Mouse (Mus musculus) limb, embryonic 13.5 days (tissue): ENCODE data around the gene Sub1. TPM values are rescaled to one million over a fixed set of nuclear protein-coding genes. Genes with fewer than 3 reads are reported as not detected.

ENCODE experiments used
- ATAC-seq: fragments of 200-750 bp; cut with Nextera tagmentation; 2 replicates; pipeline ENCODE4 v1.8.0; 2017; ENCODE audit warnings: low read depth, moderate number of reproducible peaks, moderate TSS enrichment; ENCODE audit not compliant: low FRiP score
- H3K27ac ChIP-seq: fragments of 300-500 bp; sonication (generic); 2 replicates; pipeline ENCODE4 v1.5.1; 2015; ENCODE audit warnings: inconsistent platforms, mild to moderate bottlenecking, moderate library complexity
- H3K27me3 ChIP-seq: fragments of 300-500 bp; sonication (generic); 2 replicates; pipeline ENCODE4 v1.6.1; 2015; ENCODE audit warnings: mild to moderate bottlenecking, inconsistent platforms
- H3K36me3 ChIP-seq: fragments of 300-500 bp; sonication (generic); 2 replicates; pipeline ENCODE4 v1.6.1; 2015; ENCODE audit warnings: inconsistent platforms, mild to moderate bottlenecking, moderate library complexity
- H3K4me1 ChIP-seq: fragments of 300-500 bp; sonication (generic); 2 replicates; pipeline ENCODE4 v1.6.1; 2015; ENCODE audit warnings: inconsistent platforms
- H3K4me2 ChIP-seq: fragments of 300-500 bp; sonication (generic); replicated peaks from 2 replicates; pipeline ENCODE4 v1.6.1; 2015; ENCODE audit warnings: inconsistent platforms, mild to moderate bottlenecking, moderate library complexity
- H3K4me3 ChIP-seq: fragments of 300-500 bp; sonication (generic); 2 replicates; pipeline ENCODE4 v1.5.1; 2015; ENCODE audit warnings: moderate library complexity, mild to moderate bottlenecking, inconsistent platforms
- H3K9ac ChIP-seq: fragments of 300-500 bp; sonication (generic); 2 replicates; pipeline ENCODE4 v1.6.1; 2015; ENCODE audit warnings: mild to moderate bottlenecking, inconsistent platforms
- H3K9me3 ChIP-seq: fragments of 300-500 bp; sonication (generic); 2 replicates; pipeline ENCODE4 v1.6.1; 2016; ENCODE audit warnings: inconsistent platforms
- WGBS: fragments of 180-500 bp; shearing (Covaris S2); methylation state at CpG from one replicate; pipeline ENCODE4 v1.1.7; 2015; 5-methylcytosine and 5-hydroxymethylcytosine counted together
- polyA plus RNA-seq: library from polyadenylated mRNA; unstranded; fragments of >200 nt; fragmentation: Nextera tagmentation; extraction: Ambion mirVana; gene quantifications from 2 replicates; pipeline ENCODE4 v1.2.1, GENCODE M21; 2015

Gene Sub1
- polyA plus RNA-seq, 1 experiment from 2014 or later: 859 TPM

DNA sequence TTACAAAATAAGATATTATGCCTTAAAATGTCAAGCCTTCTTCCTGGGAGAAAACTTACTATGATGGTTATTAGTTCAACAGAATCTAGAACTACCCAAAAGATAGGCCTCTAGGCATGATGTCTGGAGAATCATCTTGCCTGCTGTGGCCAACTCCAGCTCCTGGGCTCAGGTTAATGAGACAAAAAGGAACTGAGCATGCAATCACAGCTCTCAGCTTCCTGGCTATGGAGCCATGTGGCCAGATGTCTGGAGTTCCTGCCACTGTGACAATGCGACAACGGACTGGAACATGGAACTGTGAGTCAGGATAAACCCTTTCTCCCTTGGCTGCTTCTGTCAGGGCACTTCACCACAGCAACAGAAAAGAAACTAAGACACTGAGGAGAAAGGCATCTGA lies 14.8 kb downstream of the Sub1 start:
- H3K27ac ChIP-seq: no peak overlapping the region
- H3K9me3 ChIP-seq: no peaks in the 10 kb centered on the region
- peaks cover 70% of the 10 kb centered on the region for H3K36me3 ChIP-seq
- H3K4me3 ChIP-seq: no peak overlapping the region
- no peak for ATAC-seq
- no peaks in the 10 kb centered on the region for H3K27me3 ChIP-seq
- H3K4me1 ChIP-seq: no peaks in the 10 kb centered on the region
- WGBS: 85% methylated on average over 2 of the region's 2 CpGs
- H3K9ac ChIP-seq: no peak overlapping the region
- H3K4me2 ChIP-seq: no peak overlapping the region

DNA sequence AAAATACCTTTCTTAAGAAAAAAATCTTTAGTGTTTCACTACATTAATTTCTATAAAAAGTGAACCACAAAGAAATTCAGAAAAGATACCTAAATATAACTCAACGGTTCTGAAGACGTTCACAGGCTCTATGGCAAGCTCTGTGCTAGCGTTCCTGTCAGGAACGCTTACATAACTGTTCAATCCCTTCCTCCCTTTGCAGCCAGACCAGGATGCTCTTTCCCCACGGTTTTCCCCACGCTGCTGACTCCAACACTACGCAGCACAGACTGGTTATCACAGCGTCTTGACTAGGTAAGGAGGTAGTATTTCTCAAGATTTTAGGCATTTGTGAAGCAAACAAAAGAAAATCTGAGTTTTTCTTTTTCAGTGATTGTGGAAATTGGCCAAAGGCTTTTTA lies 15.3 kb downstream of the Sub1 start:
- ATAC-seq: no peak
- Histone ChIP-seq H3K9me3 (no peaks in the 10 kb centered on the region), H3K4me2 (no peak overlapping the region), H3K36me3 (peaks cover 65% of the 10 kb centered on the region), H3K4me1 (no peaks in the 10 kb centered on the region), H3K27me3 (no peaks in the 10 kb centered on the region), H3K4me3 (no peak overlapping the region), H3K9ac (no peak overlapping the region), H3K27ac (no peak overlapping the region)
- 93% methylated on average over 8 of the region's 8 CpGs for WGBS

DNA sequence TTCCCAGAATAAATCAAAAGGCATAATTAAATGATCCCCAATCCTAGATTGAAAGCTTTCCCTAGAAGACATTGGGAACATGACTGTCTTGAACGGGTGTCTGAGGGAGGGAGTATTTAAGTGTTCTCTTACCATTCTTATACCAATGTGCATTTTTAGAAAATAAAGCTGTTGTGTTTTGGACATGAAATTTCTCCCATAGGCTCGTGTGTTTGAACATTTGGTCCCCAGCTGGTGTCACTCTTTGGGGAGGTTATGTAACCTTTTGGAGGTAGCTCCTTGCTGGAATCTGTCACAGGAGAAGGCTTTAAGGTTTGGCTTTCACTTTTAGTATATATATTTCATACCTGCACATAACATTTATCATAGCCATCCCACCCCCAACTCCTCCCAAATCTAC lies 18.6 kb downstream of the Sub1 start:
- Histone ChIP-seq H3K27ac (no peak overlapping the region), H3K9me3 (no peaks in the 10 kb centered on the region), H3K4me3 (no peak overlapping the region), H3K27me3 (no peaks in the 10 kb centered on the region), H3K36me3 (peaks cover 42% of the 10 kb centered on the region), H3K4me1 (no peaks in the 10 kb centered on the region), H3K4me2 (no peak overlapping the region), H3K9ac (no peak overlapping the region)
- ATAC-seq: no peak
- WGBS: 78% methylated on average over 2 of the region's 2 CpGs

DNA sequence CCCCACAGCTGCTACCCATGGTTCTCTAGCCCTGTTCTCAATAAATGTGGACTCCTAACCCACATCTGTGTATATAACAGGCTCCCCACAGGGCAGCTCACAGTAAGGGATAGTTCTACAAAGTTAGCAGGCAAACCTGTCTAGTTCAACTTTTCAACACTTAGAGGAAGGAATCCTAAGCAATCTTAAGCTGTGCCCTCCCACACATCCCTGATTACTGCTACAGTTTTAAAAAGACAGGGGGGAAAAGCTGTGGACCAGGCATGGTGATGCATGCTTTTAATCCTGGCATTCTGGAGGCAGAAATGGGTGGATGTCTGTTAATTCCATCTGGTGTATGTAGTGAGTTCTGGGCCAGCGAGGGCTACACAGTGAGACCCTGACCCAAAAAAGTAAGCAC lies 19.7 kb downstream of the Sub1 start:
- Histone ChIP-seq H3K27ac (no peak overlapping the region), H3K4me3 (no peak overlapping the region), H3K36me3 (peaks cover 32% of the 10 kb centered on the region), H3K27me3 (no peaks in the 10 kb centered on the region), H3K4me2 (no peak overlapping the region), H3K9me3 (no peaks in the 10 kb centered on the region), H3K9ac (no peak overlapping the region), H3K4me1 (no peaks in the 10 kb centered on the region)
- ATAC-seq: no peak
- WGBS: 83% methylated on average over 1 of the region's 1 CpGs

DNA sequence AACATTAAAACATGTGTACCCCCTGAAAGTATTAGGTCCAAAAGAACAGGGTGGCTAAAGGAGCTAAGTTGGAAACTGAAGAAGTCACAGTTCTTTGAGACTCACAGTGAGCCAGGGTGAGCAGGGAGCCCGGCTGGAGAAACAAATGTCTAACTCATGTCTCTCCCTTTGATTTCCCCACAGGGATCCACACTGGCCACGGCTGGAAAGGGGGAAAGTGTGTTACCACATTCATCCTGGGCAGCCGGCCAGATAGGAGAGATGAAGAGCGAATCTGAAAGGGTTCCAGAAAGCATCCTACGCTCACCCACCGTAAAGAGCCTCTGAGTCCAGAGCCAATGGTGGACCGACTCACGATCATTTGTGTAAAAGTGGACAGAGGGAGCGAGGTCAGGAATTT lies 20.9 kb downstream of the Sub1 start:
- ATAC-seq: no peak
- no peaks in the 10 kb centered on the region for H3K9me3 ChIP-seq
- H3K9ac ChIP-seq: no peak overlapping the region
- no peaks in the 10 kb centered on the region for H3K4me1 ChIP-seq
- WGBS: 82% methylated on average over 9 of the region's 9 CpGs
- no peak overlapping the region for H3K27ac ChIP-seq
- H3K27me3 ChIP-seq: no peaks in the 10 kb centered on the region
- H3K36me3 ChIP-seq: peaks cover 26% of the 10 kb centered on the region
- H3K4me3 ChIP-seq: no peak overlapping the region
- no peak overlapping the region for H3K4me2 ChIP-seq

DNA sequence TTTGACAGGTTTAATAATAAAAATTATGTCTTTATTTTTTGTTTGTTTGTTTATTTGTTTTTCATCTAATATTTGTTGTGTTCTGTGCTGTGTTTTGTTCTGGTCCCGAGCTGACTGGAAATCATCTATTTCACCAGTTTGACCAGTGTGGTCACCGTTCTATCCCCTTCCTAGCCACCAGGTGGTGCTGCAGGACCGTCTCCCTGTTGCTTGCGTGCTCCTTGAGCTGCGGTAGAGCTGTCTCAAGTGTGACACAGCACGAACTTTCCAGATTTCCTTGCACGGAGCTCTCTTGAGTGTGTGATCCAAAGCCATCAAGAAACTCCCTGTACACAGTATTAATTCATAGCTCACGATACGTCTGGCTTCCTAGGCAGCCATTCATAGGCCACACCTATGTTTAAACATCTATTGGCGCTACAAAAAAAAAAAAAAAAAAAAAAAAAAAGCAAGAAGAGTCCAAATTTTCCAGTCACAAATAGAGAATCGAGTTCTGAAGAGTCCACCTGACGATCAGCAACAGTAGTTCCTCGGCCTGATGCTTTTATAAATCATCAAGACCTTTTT lies 24.8 kb downstream of the Sub1 start:
- peak; percentile 69; the same call in 1 of the 2 replicates for ATAC-seq
- no peak overlapping the region for H3K4me2 ChIP-seq
- WGBS: 25% methylated on average over 13 of the region's 13 CpGs
- no peak overlapping the region for H3K9ac ChIP-seq
- no peaks in the 10 kb centered on the region for H3K9me3 ChIP-seq
- 0 out of 2 replicates have a peak, but pooled peaks cover 4% of the 10 kb centered on the region for H3K36me3 ChIP-seq
- no peak overlapping the region for H3K27ac ChIP-seq
- no peaks in the 10 kb centered on the region for H3K27me3 ChIP-seq
- no peaks in the 10 kb centered on the region for H3K4me1 ChIP-seq
- no peak overlapping the region for H3K4me3 ChIP-seq

DNA sequence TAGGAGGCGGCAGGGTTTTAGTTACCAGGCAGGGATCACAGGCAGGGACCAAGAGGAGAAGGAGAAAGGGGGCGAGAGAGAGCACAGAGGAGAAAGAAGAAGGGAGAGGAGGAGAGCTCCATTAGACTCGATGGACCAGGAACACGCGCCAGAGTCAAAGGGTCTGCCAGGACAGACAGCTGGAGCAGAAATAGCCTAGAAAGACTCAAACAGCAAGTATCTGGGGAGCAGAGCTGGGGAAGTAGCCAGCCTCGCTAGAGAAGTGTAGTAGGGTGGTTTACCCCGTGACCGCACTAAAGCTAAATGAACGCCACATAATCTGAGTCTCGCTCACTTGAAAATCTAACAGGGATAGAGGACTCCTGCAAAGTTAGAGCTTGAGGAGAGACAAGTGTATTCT lies 26.2 kb downstream of the Sub1 start:
- 77% methylated on average over 10 of the region's 10 CpGs for WGBS
- H3K27me3 ChIP-seq: no peaks in the 10 kb centered on the region

DNA sequence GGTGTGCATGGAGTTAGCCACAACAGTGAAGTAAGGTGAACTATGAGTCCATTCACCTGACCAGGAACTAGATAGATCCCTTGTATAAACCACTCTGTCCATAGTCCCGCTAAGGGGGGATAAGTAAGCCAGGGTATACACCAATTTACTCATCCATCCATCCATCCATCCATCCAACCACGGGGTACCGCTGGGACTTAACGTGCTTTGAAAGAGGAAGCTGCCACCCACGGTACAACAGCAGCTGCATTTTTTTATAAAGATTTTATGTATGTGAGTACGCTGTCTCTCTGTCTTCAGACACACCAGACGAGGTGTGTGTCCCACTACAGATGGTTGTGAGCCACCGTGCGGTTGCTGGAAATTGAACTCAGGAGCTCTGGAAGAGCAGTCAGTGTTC lies 27.9 kb downstream of the Sub1 start:
- WGBS: 79% methylated on average over 9 of the region's 9 CpGs
- H3K9ac ChIP-seq: no peak overlapping the region
- H3K36me3 ChIP-seq: no peaks in the 10 kb centered on the region
- no peak overlapping the region for H3K27ac ChIP-seq
- no peak for ATAC-seq
- H3K4me3 ChIP-seq: no peak overlapping the region
- no peak overlapping the region for H3K4me2 ChIP-seq
- no peaks in the 10 kb centered on the region for H3K4me1 ChIP-seq
- no peaks in the 10 kb centered on the region for H3K27me3 ChIP-seq
- H3K9me3 ChIP-seq: no peaks in the 10 kb centered on the region

More for the DNA sequence above, 26.2 kb downstream of the Sub1 start:
- H3K4me2 ChIP-seq: no peak overlapping the region
- H3K4me3 ChIP-seq: no peak overlapping the region
- no peak overlapping the region for H3K9ac ChIP-seq
- H3K9me3 ChIP-seq: no peaks in the 10 kb centered on the region
- no peak for ATAC-seq
- H3K4me1 ChIP-seq: no peaks in the 10 kb centered on the region
- H3K36me3 ChIP-seq: 0 out of 2 replicates have a peak, but pooled peaks cover 4% of the 10 kb centered on the region
- H3K27ac ChIP-seq: no peak overlapping the region

DNA sequence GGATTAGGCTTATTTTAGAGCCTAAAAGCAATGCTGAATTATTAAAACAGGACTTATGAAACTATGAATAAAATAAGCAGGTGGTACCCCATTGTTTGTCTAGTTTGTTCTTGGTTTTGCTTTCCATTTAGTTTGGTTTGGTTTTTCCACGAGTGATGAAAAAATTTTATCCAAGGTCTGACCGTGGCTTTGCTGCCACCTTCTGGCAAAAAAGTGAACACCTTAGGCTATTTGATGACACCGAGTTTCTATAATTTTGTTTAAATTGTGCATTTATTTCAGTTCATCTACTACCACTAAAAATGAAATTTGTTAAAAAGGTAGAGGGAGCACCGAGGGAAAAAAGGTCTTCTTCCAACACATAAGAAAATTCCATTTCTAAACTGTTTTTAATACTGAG lies 30.4 kb downstream of the Sub1 start:
- Histone ChIP-seq H3K4me2 (no peak overlapping the region), H3K4me3 (no peak overlapping the region), H3K9me3 (no peaks in the 10 kb centered on the region), H3K27me3 (no peaks in the 10 kb centered on the region), H3K9ac (no peak overlapping the region), H3K27ac (no peak overlapping the region), H3K36me3 (no peaks in the 10 kb centered on the region), H3K4me1 (no peaks in the 10 kb centered on the region)
- ATAC-seq: no peak
- 14% methylated on average over 4 of the region's 4 CpGs for WGBS

DNA sequence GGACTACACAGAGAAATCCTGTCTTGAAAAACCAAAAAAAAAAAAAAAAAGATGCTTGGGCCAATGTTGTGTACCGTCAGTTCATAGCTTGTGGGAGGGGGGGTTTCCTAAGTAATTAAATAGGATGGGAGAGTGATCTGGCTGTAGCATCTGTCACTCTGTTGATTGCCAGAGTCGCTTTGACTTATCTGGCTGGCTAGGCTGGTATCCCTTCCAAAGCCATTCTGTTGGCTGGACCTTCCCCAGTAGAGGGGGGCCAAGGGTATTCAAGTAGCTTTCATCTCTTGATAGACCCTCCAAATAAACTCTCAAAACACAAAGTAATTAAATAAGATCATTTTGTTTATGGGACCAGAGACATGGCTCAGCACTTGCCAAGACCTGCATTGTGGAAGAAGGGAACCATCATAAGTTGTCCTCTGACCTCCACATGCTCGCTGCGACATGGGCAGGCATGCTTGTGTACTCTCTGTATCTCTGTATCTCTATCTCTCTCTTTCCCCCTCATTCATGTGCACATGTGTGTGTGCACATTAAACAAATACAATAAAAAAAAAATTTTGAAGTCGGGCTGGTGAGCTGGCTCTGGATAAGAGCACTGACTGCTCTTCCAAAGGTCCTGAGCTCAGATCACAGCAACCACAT lies 31.5 kb downstream of the Sub1 start:
- 81% methylated on average over 5 of the region's 5 CpGs for WGBS

DNA sequence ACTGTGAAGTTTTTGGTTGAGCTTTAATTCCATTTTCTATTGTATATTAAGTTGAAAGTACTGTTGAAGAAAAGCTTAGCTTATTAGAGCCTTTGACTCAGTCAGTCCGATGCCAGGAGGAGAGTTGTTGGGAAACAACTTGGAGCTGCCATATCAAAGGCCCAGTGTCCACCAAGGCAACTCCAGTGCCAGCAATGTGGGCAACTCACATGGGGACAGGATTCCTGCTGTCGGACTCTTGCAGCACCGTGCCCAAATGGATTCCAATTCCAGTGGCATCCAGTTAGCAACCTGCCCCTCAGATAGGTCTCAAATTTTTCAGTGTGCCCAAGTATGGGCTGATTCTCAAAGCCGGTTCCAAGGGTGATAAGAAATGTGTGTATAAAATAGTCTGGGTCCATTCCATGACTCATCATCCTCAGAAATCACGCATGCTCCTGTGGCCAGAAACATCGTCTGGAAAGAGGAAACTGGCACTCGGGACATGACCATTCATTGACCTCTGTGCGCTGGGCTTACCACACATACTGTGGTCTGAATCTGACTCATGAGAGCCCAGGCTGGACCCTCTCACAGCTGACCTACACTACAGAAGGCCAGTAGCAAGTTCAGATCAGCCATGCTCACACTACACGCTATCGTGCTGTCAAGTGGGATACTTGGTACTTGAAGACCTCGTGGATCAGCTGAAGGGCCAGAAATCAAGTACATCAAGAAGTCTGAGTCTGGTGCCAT lies 32.8 kb downstream of the Sub1 start:
- no peaks in the 10 kb centered on the region for H3K4me1 ChIP-seq
- no peaks in the 10 kb centered on the region for H3K9me3 ChIP-seq
- no peaks in the 10 kb centered on the region for H3K36me3 ChIP-seq
- no peak overlapping the region for H3K4me2 ChIP-seq
- no peak for ATAC-seq
- H3K9ac ChIP-seq: no peak overlapping the region
- 91% methylated on average over 11 of the region's 11 CpGs for WGBS
- no peak overlapping the region for H3K27ac ChIP-seq
- H3K4me3 ChIP-seq: no peak overlapping the region
- no peaks in the 10 kb centered on the region for H3K27me3 ChIP-seq

More for the DNA sequence above, 31.5 kb downstream of the Sub1 start:
- Histone ChIP-seq H3K4me2 (no peak overlapping the region), H3K27me3 (no peaks in the 10 kb centered on the region), H3K36me3 (no peaks in the 10 kb centered on the region), H3K4me3 (no peak overlapping the region), H3K4me1 (no peaks in the 10 kb centered on the region), H3K9me3 (no peaks in the 10 kb centered on the region), H3K9ac (no peak overlapping the region), H3K27ac (no peak overlapping the region)
- ATAC-seq: no peak

DNA sequence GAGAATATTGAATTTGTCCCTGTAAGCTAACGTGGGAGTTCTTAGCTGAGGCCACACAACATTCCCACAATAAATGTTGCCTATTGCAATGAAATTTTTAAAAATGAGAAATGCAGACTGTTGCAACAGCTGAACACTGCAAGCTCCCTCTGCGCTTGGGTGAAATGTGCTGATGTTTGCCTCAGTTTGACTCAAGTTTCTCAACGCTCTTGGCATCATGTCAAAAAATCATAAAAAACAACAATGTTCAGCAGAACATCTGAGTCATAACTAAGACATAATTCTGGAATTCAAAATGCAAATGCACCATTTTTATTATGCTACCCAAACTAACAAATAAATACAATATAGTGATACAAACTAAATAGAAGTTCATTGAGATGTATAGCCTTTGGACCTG lies 37.1 kb downstream of the Sub1 start:
- WGBS: 89% methylated on average over 3 of the region's 3 CpGs
- no peak overlapping the region for H3K9ac ChIP-seq
- H3K4me3 ChIP-seq: no peak overlapping the region
- H3K9me3 ChIP-seq: no peaks in the 10 kb centered on the region
- H3K27ac ChIP-seq: no peak overlapping the region
- no peak overlapping the region for H3K4me2 ChIP-seq
- H3K36me3 ChIP-seq: no peaks in the 10 kb centered on the region
- H3K4me1 ChIP-seq: no peaks in the 10 kb centered on the region
- H3K27me3 ChIP-seq: peaks cover 2% of the 10 kb centered on the region; the same call in 1 of the 2 replicates
- ATAC-seq: no peak
